Mouse (Mus musculus) ES-Bruce4 (cell line): Measurements from ENCODE around the gene Cldn15. TPM values are rescaled to one million over a fixed set of nuclear protein-coding genes. Genes with fewer than 3 reads are reported as not detected.
A peak's percentile ranks its signal among the peaks of the same experiment; 100 is the strongest.
"Not testable (repeated sequence)": the region's sequence is repeated elsewhere in the genome, so short reads cannot be mapped to it uniquely, and the experiment has no call there.

Source experiments
- H3K27ac ChIP-seq: 2 replicates; pipeline ENCODE4 v1.5.1; 2012; ENCODE audit warnings: low read length, inconsistent platforms; ENCODE audit not compliant: insufficient read depth
- H3K27me3 ChIP-seq: 2 replicates; pipeline ENCODE4 v1.6.1; 2012; ENCODE audit warnings: mild to moderate bottlenecking, low read length, inconsistent platforms; ENCODE audit not compliant: control insufficient read depth, poor library complexity, insufficient read depth, severe bottlenecking
- H3K36me3 ChIP-seq: 2 replicates; pipeline ENCODE4 v1.6.1; 2012; ENCODE audit warnings: inconsistent platforms, mild to moderate bottlenecking, low read length, moderate library complexity; ENCODE audit not compliant: control insufficient read depth, poor library complexity, insufficient read depth, severe bottlenecking
- H3K4me1 ChIP-seq: one replicate; pipeline ENCODE4 v1.8.1; 2011; ENCODE audit warnings: low read length; ENCODE audit not compliant: control insufficient read depth, insufficient read depth
- H3K4me3 ChIP-seq: 2 replicates; pipeline ENCODE4 v1.5.1; 2011; ENCODE audit warnings: low read depth, mild to moderate bottlenecking, low read length
- H3K9ac ChIP-seq: 2 replicates; pipeline ENCODE4 v1.6.1; 2012; ENCODE audit warnings: low read depth, mild to moderate bottlenecking, inconsistent platforms; ENCODE audit not compliant: poor library complexity, severe bottlenecking
- H3K9me3 ChIP-seq: replicated peaks from 2 replicates; pipeline ENCODE4 v1.6.1; 2012; ENCODE audit warnings: mild to moderate bottlenecking, low read length, inconsistent platforms; ENCODE audit not compliant: control insufficient read depth, poor library complexity, insufficient read depth, severe bottlenecking
- CTCF ChIP-seq: IDR thresholded peaks from one replicate; pipeline ENCODE4 v1.8.1; 2011; ENCODE audit warnings: low read depth, low read length
- EP300 ChIP-seq: IDR thresholded peaks from 2 replicates; pipeline ENCODE4 v1.6.1; 2011; ENCODE audit warnings: low read depth, low read length; ENCODE audit not compliant: insufficient read depth
- POLR2A ChIP-seq: IDR thresholded peaks from one replicate; pipeline ENCODE4 v1.8.1; 2011; ENCODE audit warnings: low read length; ENCODE audit not compliant: insufficient read depth
- polyA plus RNA-seq: library from polyadenylated mRNA; stranded (reverse); fragments of >200 nt; gene quantifications from 2 replicates; pipeline ENCODE4 v1.2.4, GENCODE M21; 2011; ENCODE audit warnings: low read depth; ENCODE audit not compliant: missing spikeins, insufficient read depth, insufficient read length

The Cldn15 gene
- polyA plus RNA-seq, 1 experiment, result not detected

GRCm38 (mm10) chr5:136936750-136937149, 29.7 kb upstream of the Cldn15 start:
- no peaks in the 10 kb centered on the region for H3K36me3 ChIP-seq
- no peak overlapping the region for H3K4me3 ChIP-seq
- TF ChIP-seq POLR2A, result no peak
- TF ChIP-seq CTCF, result no peak
- TF ChIP-seq EP300, result peak; percentile 69; the same call in 1 of the 2 replicates
- H3K9ac ChIP-seq, result no peak overlapping the region
- peak overlapping the region; percentile 86 for H3K27ac ChIP-seq
- no peaks in the 10 kb centered on the region; the same call in 1 of the 2 replicates for H3K9me3 ChIP-seq
- peaks cover 8% of the 10 kb centered on the region for H3K4me1 ChIP-seq
- no peaks in the 10 kb centered on the region for H3K27me3 ChIP-seq

GRCm38 (mm10) chr5:136937621-136938020, 28.8 kb upstream of the Cldn15 start:
- Histone ChIP-seq H3K36me3 (no peaks in the 10 kb centered on the region), H3K9me3 (no peaks in the 10 kb centered on the region; the same call in 1 of the 2 replicates), H3K4me1 (peaks cover 8% of the 10 kb centered on the region), H3K4me3 (no peak overlapping the region), H3K9ac (no peak overlapping the region), H3K27me3 (no peaks in the 10 kb centered on the region), H3K27ac (peak overlapping the region; percentile 86)
- TF ChIP-seq CTCF (no peak), POLR2A (no peak), EP300 (no peak)

- Histone ChIP-seq H3K4me3 (no peak overlapping the region), H3K4me1 (peaks cover 8% of the 10 kb centered on the region), H3K27ac (no peak overlapping the region), H3K36me3 (no peaks in the 10 kb centered on the region), H3K9ac (no peak overlapping the region), H3K27me3 (no peaks in the 10 kb centered on the region), H3K9me3 (no peaks in the 10 kb centered on the region; the same call in 1 of the 2 replicates)
- TF ChIP-seq EP300 (0 out of 2 replicates have a peak, but pooled peaks have one; percentile 43), CTCF (peak; percentile 79), POLR2A (no peak)
Observed at GRCm38 (mm10) chr5:136939284-136939683, 27.1 kb upstream of the Cldn15 start.

GRCm38 (mm10) chr5:136940029-136940428, 26.4 kb upstream of the Cldn15 start:
- H3K27me3 ChIP-seq, H3K9ac ChIP-seq: not testable (repeated sequence)

GRCm38 (mm10) chr5:136940845-136941560, 25.4 kb upstream of the Cldn15 start:
- peak overlapping the region; percentile 85 for H3K9ac ChIP-seq
- TF ChIP-seq EP300, result peak; percentile 75
- TF ChIP-seq POLR2A, result peak; percentile 93
- no peak for TF ChIP-seq CTCF
- peak overlapping the region; percentile 66 for H3K4me3 ChIP-seq
- no peaks in the 10 kb centered on the region for H3K27me3 ChIP-seq
- no peaks in the 10 kb centered on the region; the same call in 1 of the 2 replicates for H3K9me3 ChIP-seq
- peaks cover 11% of the 10 kb centered on the region for H3K4me1 ChIP-seq
- H3K36me3 ChIP-seq, result no peaks in the 10 kb centered on the region; the same call in 1 of the 2 replicates
- peak overlapping the region; percentile 86 for H3K27ac ChIP-seq

More at GRCm38 (mm10) chr5:136940029-136940428, 26.4 kb upstream of the Cldn15 start:
- H3K9me3 ChIP-seq, H3K4me3 ChIP-seq, H3K36me3 ChIP-seq: not testable (repeated sequence)
- H3K27ac ChIP-seq, result peak overlapping the region; percentile 78
- H3K4me1 ChIP-seq, result peaks cover 11% of the 10 kb centered on the region

- peaks cover 3% of the 10 kb centered on the region for H3K4me1 ChIP-seq
- TF ChIP-seq POLR2A (no peak), EP300 (no peak)
- H3K27ac ChIP-seq, result peak overlapping the region; percentile 86; the same call in 1 of the 2 replicates
- no peaks in the 10 kb centered on the region; the same call in 1 of the 2 replicates for H3K36me3 ChIP-seq
- no peaks in the 10 kb centered on the region for H3K27me3 ChIP-seq
- H3K9me3 ChIP-seq, result peaks cover 3% of the 10 kb centered on the region; the same call in 1 of the 2 replicates
- no peak overlapping the region for H3K9ac ChIP-seq
- 0 out of 2 replicates have a peak overlapping the region, but pooled peaks have one; percentile 67 for H3K4me3 ChIP-seq
Observed at GRCm38 (mm10) chr5:136942781-136943180, 23.6 kb upstream of the Cldn15 start.
